Mouse (Mus musculus) spleen, adult 18-20 months (tissue): ENCODE measurements around the gene Gja5.

Source experiments
- DNase-seq, 2 experiments: peaks; one replicate each; pipeline ENCODE4 v3.0.0; 2022; ENCODE audit warnings: mixed read lengths in 2 of 2

Gja5 gene

GRCm38 (mm10) chr3:96904393-96904792, at the start of gene Gja5:
Gene Gja5 (plus strand): TSS chr3:96904693.
- no peak for DNase-seq

- DNase-seq = no peak
Observed at GRCm38 (mm10) chr3:96855833-96856232, 48.7 kb upstream of the Gja5 start.

- no peak for DNase-seq
Observed at GRCm38 (mm10) chr3:96860498-96860897, 44.0 kb upstream of the Gja5 start.

- DNase-seq = no peak
Observed at GRCm38 (mm10) chr3:96867863-96868262, 36.6 kb upstream of the Gja5 start.

GRCm38 (mm10) chr3:96868566-96868965, 35.9 kb upstream of the Gja5 start:
- no peak for DNase-seq

GRCm38 (mm10) chr3:96869091-96869490, 35.4 kb upstream of the Gja5 start:
- DNase-seq = no peak

GRCm38 (mm10) chr3:96870270-96870669, 34.2 kb upstream of the Gja5 start:
- DNase-seq = no peak

GRCm38 (mm10) chr3:96871070-96871469, 33.4 kb upstream of the Gja5 start:
- DNase-seq = no peak

- DNase-seq = no peak
Observed at GRCm38 (mm10) chr3:96872501-96872900, 32.0 kb upstream of the Gja5 start.

GRCm38 (mm10) chr3:96874808-96875571, 29.5 kb upstream of the Gja5 start:
- DNase-seq = no peak

- DNase-seq = no peak
Observed at GRCm38 (mm10) chr3:96879536-96879935, 25.0 kb upstream of the Gja5 start.

- no peak for DNase-seq
Observed at GRCm38 (mm10) chr3:96880385-96880784, 24.1 kb upstream of the Gja5 start.

GRCm38 (mm10) chr3:96881557-96881956, 22.9 kb upstream of the Gja5 start:
- DNase-seq = no peak

- DNase-seq = no peak
Observed at GRCm38 (mm10) chr3:96882061-96882849, 22.2 kb upstream of the Gja5 start.

GRCm38 (mm10) chr3:96883690-96884089, 20.8 kb upstream of the Gja5 start:
- DNase-seq = no peak

GRCm38 (mm10) chr3:96902336-96902999, 2.0 kb upstream of the Gja5 start:
- no peak for DNase-seq

- peak; percentile 86 to 91 for DNase-seq
Observed at GRCm38 (mm10) chr3:96904851-96905541, 503 bp downstream of the Gja5 start, which contains the start of gene Gpr89. Gene Gpr89 (minus strand): TSS chr3:96905346.

GRCm38 (mm10) chr3:96905592-96905991, 1.1 kb downstream of the Gja5 start:
- DNase-seq = no peak

- DNase-seq = no peak
Observed at GRCm38 (mm10) chr3:96920991-96921390, 16.5 kb downstream of the Gja5 start.

- no peak for DNase-seq
Observed at GRCm38 (mm10) chr3:96924631-96925030, 20.1 kb downstream of the Gja5 start.

- DNase-seq = no peak
Observed at GRCm38 (mm10) chr3:96925920-96926319, 21.4 kb downstream of the Gja5 start, which contains the start of gene Gja8. Gene Gja8 (minus strand): TSS chr3:96926020.

- no peak for DNase-seq
Observed at GRCm38 (mm10) chr3:96931261-96931681, 26.8 kb downstream of the Gja5 start.

GRCm38 (mm10) chr3:96936241-96936640, 31.7 kb downstream of the Gja5 start:
- no peak for DNase-seq
